Comparison of ENCODE assay signal across 1 mouse cellular context in the genomic region with DNA sequence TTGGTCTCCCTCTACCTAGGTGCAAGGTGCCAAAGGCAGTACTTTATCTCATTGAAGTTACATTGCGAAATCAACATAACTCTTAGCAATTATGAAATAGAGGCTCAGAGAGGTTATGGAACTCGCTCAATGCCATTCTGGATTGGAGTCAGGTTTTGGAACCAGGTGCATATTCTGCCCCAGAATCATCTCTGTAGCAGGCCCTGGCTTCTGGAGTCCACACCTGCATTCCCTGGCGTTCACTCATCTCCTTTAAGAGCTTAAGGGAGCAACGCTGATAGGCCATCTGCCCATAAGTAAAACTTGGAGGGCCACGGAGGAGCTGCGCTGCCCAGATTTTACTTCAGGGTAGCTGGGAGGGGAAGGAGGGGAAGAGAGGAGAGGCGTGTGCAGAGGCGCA.
TF ChIP-seq lines count a peak whose summit lies in the region.

No protein-coding gene starts in this region.

TF ChIP-seq in CH12.LX, 34 proteins besides CTCF, POLR2A, EP300 and RAD21 (continued from another document):
- no peak for TF ChIP-seq ZNF384 (IDR thresholded peaks at IDR 0.05; ENCODE audit: low read depth, low read length)
TF ChIP-seq in CH12.LX: peak in this region for 0.
